Mouse (Mus musculus) CD8-positive naive resting alpha-beta T cell, adult 57 days (primary cell): ENCODE measurements around the gene Ms4a15. TPM values are rescaled to one million over a fixed set of nuclear protein-coding genes. Genes with fewer than 3 reads are reported as not detected.

Source experiments
- total RNA-seq: library from RNA; stranded (reverse); gene quantifications from one replicate; pipeline ENCODE4 v1.2.4, GENCODE M21; 2023

Gene Ms4a15
- total RNA-seq = not detected

DNA sequence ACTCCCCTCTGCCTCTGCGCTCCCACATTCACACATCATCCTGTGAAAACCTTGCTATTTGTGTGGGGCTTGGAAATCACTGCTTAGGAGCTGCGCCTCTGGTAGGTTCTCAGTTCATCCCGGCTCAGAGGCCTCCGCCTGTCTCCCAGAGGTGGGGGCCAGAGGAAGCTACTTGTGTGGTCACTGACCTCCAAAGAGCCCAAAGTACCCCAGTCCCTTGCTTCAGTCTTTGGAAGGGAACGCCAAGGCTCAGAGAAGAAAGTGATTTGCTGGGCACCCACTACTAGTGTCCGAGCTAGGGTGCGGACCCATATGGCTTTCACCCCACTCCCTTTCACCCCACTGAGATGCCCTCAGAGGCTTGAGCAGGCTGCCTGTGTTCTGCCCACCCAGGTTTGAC lies at the start of gene Ms4a15:
TSS of gene Ms4a15 (minus strand) at position 101 of the 400 bp plus-strand sequence.

DNA sequence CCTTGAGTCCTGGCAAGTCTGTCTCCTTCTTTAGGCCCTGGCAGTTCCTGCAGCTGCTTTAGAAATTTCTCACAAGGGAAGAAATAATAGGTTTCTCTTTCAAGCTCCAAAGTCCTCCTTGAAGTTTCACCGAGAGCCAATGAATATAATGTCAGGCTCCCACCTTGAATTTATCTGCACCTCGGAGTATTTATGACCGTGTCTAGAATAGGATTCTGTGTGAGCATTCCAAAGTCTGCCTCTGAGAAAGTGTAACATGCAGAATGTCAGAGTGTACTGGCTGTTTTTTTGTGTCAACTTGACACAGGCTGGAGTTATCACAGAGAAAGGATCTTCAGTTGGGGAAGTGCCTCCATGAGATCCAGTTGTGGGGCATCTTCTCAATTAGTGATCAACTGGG lies 24.8 kb upstream of the Ms4a15 start, which contains the start of gene Ms4a18:
TSS of gene Ms4a18 (minus strand) at position 141 of the 400 bp plus-strand sequence.

DNA sequence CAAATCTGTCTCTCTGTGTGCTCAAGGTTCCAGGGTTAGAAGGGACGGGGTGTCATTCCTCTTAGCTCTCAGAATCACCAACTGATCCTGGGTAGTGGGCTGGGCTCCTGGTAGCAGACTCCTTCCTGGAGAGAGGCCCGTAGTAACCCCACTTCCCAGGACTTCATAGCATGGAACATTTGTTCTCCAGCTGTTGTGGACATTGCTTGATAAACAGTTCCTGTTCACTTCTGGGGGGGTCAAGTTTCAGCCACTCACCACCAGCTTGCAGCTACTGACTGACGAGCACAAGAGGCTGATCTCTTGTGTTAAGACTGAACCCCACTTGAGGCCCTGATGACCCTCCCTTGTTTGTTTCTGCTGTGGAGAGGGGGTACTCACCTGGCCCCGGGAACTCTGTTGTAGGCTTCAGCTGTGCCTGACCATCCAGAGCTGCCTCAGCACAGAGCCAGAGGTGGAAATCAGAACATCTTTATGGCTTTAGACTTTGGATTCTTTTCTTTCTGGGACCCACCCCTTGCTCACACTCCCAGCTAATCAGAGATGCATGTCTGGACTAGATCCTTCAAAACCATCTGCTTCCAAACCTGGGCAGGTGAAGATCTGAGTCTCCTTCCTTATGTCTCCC lies 18.7 kb downstream of the Ms4a15 start, which contains the start of gene Ms4a10:
TSS of gene Ms4a10 (minus strand) at position 433 of the 628 bp plus-strand sequence.

DNA sequence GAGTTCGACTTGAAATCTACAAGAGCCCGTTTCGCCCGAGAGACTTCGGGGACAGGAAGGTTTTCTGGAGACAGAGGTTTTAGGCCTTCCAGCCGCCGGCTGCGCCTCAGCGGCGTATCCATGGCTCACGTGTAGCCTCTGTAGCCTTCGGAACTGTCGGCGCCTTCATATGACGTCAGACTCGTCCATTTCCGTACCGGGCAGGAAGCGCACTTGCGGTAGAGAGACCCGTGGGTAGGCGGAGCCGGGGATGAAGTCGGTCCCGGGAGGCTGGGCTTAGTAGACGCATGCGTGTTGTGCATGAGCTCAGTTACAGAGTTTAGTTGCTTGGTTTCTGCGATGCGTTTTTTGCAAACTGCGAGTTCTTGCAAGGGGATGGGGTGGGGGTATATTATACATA lies 43.9 kb downstream of the Ms4a15 start, which contains the start of gene Ccdc86:
TSS of gene Ccdc86 (minus strand) at position 155 of the 400 bp plus-strand sequence.

DNA sequence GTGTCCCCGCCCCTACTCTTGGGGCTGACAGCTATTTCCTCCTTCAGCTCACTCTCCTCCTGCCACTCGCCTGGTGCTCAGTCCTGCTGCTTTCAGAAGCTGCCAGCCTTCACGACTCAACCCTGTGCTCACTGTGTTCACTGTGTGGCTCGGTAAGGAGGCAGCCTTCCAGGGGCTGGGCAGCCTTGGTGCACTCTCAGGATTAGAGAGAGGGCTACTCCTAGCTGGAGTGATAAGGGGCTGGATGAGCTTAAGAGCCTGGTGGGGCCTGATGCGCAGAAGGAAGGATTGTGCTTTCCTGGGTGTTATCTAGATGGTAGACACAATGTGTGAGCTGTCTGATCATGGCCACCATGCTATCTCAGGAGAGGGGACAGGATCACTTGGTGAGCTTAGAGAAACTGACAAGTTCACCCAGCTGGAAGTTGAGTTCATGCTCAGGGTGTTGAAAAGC lies 55.9 kb downstream of the Ms4a15 start, which contains the start of gene Ptgdr2:
TSS of gene Ptgdr2 (plus strand) at position 51 of the 454 bp plus-strand sequence.

Other genes starting within 250 kb of the Ms4a15 start
- 177 TPM for gene Cd6, start 163.2 kb downstream of the Ms4a15 start, total RNA-seq
- 4.6 TPM for gene Slc15a3, start 153.5 kb downstream of the Ms4a15 start, total RNA-seq
- 0.12 TPM for gene Tmem132a, start 123.3 kb downstream of the Ms4a15 start, total RNA-seq
- gene Tmem109, start 111.2 kb downstream of the Ms4a15 start, total RNA-seq = 24.1 TPM
- 92.4 TPM for gene Prpf19, start 98.0 kb downstream of the Ms4a15 start, total RNA-seq
- gene Zp1, start 72.6 kb downstream of the Ms4a15 start, total RNA-seq = not detected
- gene Ptgdr2, start 56.1 kb downstream of the Ms4a15 start, total RNA-seq = not detected
- 29.4 TPM for gene Ccdc86, start 44.0 kb downstream of the Ms4a15 start, total RNA-seq
- gene Ms4a10, start 18.6 kb downstream of the Ms4a15 start, total RNA-seq = not detected
- gene Ms4a18, start 24.8 kb upstream of the Ms4a15 start, total RNA-seq = not detected
- gene Ms4a8a, start 87.9 kb upstream of the Ms4a15 start, total RNA-seq = not detected
- gene 1700017D01Rik, start 137.6 kb upstream of the Ms4a15 start, total RNA-seq = not detected
- gene 1700025F22Rik, start 172.1 kb upstream of the Ms4a15 start, total RNA-seq = not detected
- not detected for gene Ms4a13, start 203.5 kb upstream of the Ms4a15 start, total RNA-seq
- not detected for gene Ms4a12, start 239.2 kb upstream of the Ms4a15 start, total RNA-seq